In genomic region chr1:44553166-44553898, GRCm38 (mm10) we compare ENCODE assay signal across 9 mouse cellular contexts. TPM values are rescaled to one million over a fixed set of nuclear protein-coding genes. Genes with fewer than 3 reads are reported as not detected.
DNase-seq lines count a peak whose midpoint lies in the region; ATAC-seq lines count a peak whose summit lies in the region.
"Had no signal": no experiment of that assay in that cellular context is flagged by ENCODE, and none has a peak within 500 bp of the region (broad histone marks: within the 10 kb centered on the region; RNA-seq: fewer than 3 reads in every experiment).

No protein-coding gene starts in this region.

- peak; percentile 16 to 87 for DNase-seq in adrenal gland, adult (ENCODE audit: inconsistent age in 2 of 2, low spot score in 1 of 2)
- DNase-seq in adrenal gland, adult 8-10 months: no peak
- DNase-seq in adipocyte (ENCODE audit: low spot score): peak; percentile 75
- peak; percentile 68 for DNase-seq in retina, embryonic 14.5 days (ENCODE audit: low spot score)
- DNase-seq in thymus, postnatal 4 days: no peak
- DNase-seq: liver, embryonic 13.5 days had no signal

- WGBS in forebrain, embryonic 15.5 days: 3% methylated on average over 6 of the region's 6 CpGs
- 25% methylated on average over 6 of the region's 6 CpGs for WGBS in hindbrain, embryonic 15.5 days
- 11% methylated on average over 6 of the region's 6 CpGs for WGBS in limb, embryonic 13.5 days

- H3K36me3 ChIP-seq in forebrain, embryonic 15.5 days: no peaks in the 10 kb centered on the region
- H3K36me3 ChIP-seq in hindbrain, embryonic 15.5 days: no peaks in the 10 kb centered on the region
- H3K36me3 ChIP-seq in limb, embryonic 13.5 days: no peaks in the 10 kb centered on the region
- H3K36me3 ChIP-seq: liver, embryonic 13.5 days had no signal

- ATAC-seq in forebrain, embryonic 15.5 days (replicated peaks): peak; percentile 41
- ATAC-seq in hindbrain, embryonic 15.5 days (ENCODE audit: low FRiP score, low read depth): no peak
- no peak for ATAC-seq in limb, embryonic 13.5 days (ENCODE audit: low FRiP score, low read depth)

- H3K4me3 ChIP-seq in forebrain, embryonic 15.5 days: no peak overlapping the region
- no peak overlapping the region for H3K4me3 ChIP-seq in hindbrain, embryonic 15.5 days
- H3K4me3 ChIP-seq in limb, embryonic 13.5 days: peak overlapping the region; percentile 87
- H3K4me3 ChIP-seq: liver, embryonic 13.5 days had no signal

- H3K27me3 ChIP-seq in forebrain, embryonic 15.5 days: no peaks in the 10 kb centered on the region
- no peaks in the 10 kb centered on the region for H3K27me3 ChIP-seq in hindbrain, embryonic 15.5 days
- H3K27me3 ChIP-seq in limb, embryonic 13.5 days: no peaks in the 10 kb centered on the region

- no peak overlapping the region for H3K9ac ChIP-seq in forebrain, embryonic 15.5 days (replicated peaks)
- no peak overlapping the region for H3K9ac ChIP-seq in hindbrain, embryonic 15.5 days
- peak overlapping the region; percentile 96 for H3K9ac ChIP-seq in limb, embryonic 13.5 days

- 0 out of 2 replicates have a peak overlapping the region, but pooled peaks have one; percentile 97 for H3K4me2 ChIP-seq in forebrain, embryonic 15.5 days (replicated peaks)
- H3K4me2 ChIP-seq in hindbrain, embryonic 15.5 days: peak overlapping the region; percentile 93
- peak overlapping the region; percentile 71 for H3K4me2 ChIP-seq in limb, embryonic 13.5 days (replicated peaks)

- peak overlapping the region; percentile 63 for H3K27ac ChIP-seq in forebrain, embryonic 15.5 days (replicated peaks)
- peak overlapping the region; percentile 66 for H3K27ac ChIP-seq in hindbrain, embryonic 15.5 days (replicated peaks)
- peak overlapping the region; percentile 98 for H3K27ac ChIP-seq in limb, embryonic 13.5 days
- H3K27ac ChIP-seq: liver, embryonic 13.5 days had no signal

- H3K9me3 ChIP-seq in forebrain, embryonic 15.5 days: no peaks in the 10 kb centered on the region
- no peaks in the 10 kb centered on the region for H3K9me3 ChIP-seq in hindbrain, embryonic 15.5 days
- no peaks in the 10 kb centered on the region for H3K9me3 ChIP-seq in limb, embryonic 13.5 days
- H3K9me3 ChIP-seq: liver, embryonic 13.5 days had no signal

- peaks cover 25% of the 10 kb centered on the region for H3K4me1 ChIP-seq in forebrain, embryonic 15.5 days
- H3K4me1 ChIP-seq in hindbrain, embryonic 15.5 days (replicated peaks): peaks cover 17% of the 10 kb centered on the region
- peaks cover 25% of the 10 kb centered on the region for H3K4me1 ChIP-seq in limb, embryonic 13.5 days
- H3K4me1 ChIP-seq: liver, embryonic 13.5 days had no signal

RNA-seq across cellular contexts. Expression of gene Gulp1, which starts 2.0 kb away (rescaled TPM):
- total RNA-seq in adrenal gland, adult 8-10 months (2022): 10 to 100 TPM; 21.4 to 46.0 (median 31.1) TPM
- 7.0 and 7.3 TPM in 2 replicates for polyA plus RNA-seq in forebrain, embryonic 15.5 days (2015; fragmentation: Nextera tagmentation; extraction: Ambion mirVana)
- polyA plus RNA-seq in hindbrain, embryonic 15.5 days (2015; fragmentation: Nextera tagmentation; extraction: Ambion mirVana): 8.1 and 9.3 TPM in 2 replicates
- polyA plus RNA-seq in limb, embryonic 13.5 days (2015; fragmentation: Nextera tagmentation; extraction: Ambion mirVana): 48.6 and 49.6 TPM in 2 replicates

Comparison
In these comparisons a context has a peak if more than half of its experiments do, and no peak if none do; other contexts are left out.
1. DNase-seq: peak in adrenal gland, adult (2 of 2), adipocyte (single experiment) and retina, embryonic 14.5 days (single experiment); none in adrenal gland, adult 8-10 months (single experiment) and thymus, postnatal 4 days (single experiment).
2. Peak in every context shown above with its lines, with median percentiles within 50 percentile points of each other: H3K27ac ChIP-seq and H3K4me2 ChIP-seq.